Comparison of ENCODE assay signal across 28 mouse cellular contexts in the genomic region with DNA sequence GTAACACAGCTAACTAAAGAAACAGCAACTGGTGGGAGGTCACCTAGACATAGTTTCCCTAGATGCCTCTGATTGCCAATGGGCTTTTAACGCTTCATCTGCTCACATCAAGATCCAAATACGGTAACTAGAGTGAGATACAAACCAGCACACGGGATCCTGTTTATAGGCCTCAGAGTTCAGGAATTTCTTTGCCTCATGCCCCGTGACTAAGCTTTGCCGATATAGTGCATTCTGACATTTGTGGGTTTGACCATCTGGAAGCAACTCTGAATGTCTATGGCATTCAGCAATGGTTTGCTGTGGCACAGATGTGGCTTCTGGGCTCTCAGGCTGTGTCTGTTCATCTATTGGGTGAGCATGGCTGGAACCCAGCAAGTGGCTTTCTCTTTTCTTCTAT. TPM values are rescaled to one million over a fixed set of nuclear protein-coding genes. Genes with fewer than 3 reads are reported as not detected.
DNase-seq lines count a peak whose midpoint lies in the region; ATAC-seq and TF ChIP-seq lines count a peak whose summit lies in the region.
"Had no signal": no experiment of that assay in that cellular context is flagged by ENCODE, and none has a peak within 500 bp of the region (broad histone marks: within the 10 kb centered on the region; RNA-seq: fewer than 3 reads in every experiment).

No protein-coding gene starts in this region.

- peak; percentile 67 for DNase-seq in 3134 (ENCODE audit: extremely low read depth, insufficient read length, low spot score)
- DNase-seq in Muller cell, postnatal 12 days (ENCODE audit: inconsistent ontology term), result peak; percentile 77
- DNase-seq in spleen, postnatal 36 days (ENCODE audit: low spot score in 2 of 2), result no peak
- no peak for DNase-seq in ovary, postnatal 36 days (ENCODE audit: low spot score)
- DNase-seq: adrenal gland, adult 2 months; adrenal gland, postnatal 14 days; cerebellum, adult 11-12 months; cerebellum, adult 8-10 months; cerebellum, postnatal 10 days; cerebellum, postnatal 36 days; embryo, embryonic 11 days; forebrain, postnatal 0 days; gastrocnemius, postnatal 25 days; heart, adult 18-20 months; heart, postnatal 10 days; heart, postnatal 36 days had no signal

- H3K4me1 ChIP-seq in embryonic fibroblast, embryonic 13.5 days (ENCODE audit: control insufficient read depth, insufficient read depth, low read length), result no peaks in the 10 kb centered on the region
- H3K4me1 ChIP-seq: embryonic facial prominence, embryonic 10.5 days; heart, embryonic 12.5 days; heart, embryonic 15.5 days; hindbrain, embryonic 10.5 days; hindbrain, embryonic 13.5 days had no signal

- H3K27ac ChIP-seq in embryonic fibroblast, embryonic 13.5 days (ENCODE audit: insufficient read depth, low read length), result peak overlapping the region; percentile 90
- H3K27ac ChIP-seq: embryonic facial prominence, embryonic 10.5 days; embryonic facial prominence, embryonic 13.5 days; heart, embryonic 15.5 days; hindbrain, embryonic 10.5 days; hindbrain, embryonic 13.5 days; hindbrain, postnatal 0 days had no signal

- H3K4me3 ChIP-seq in embryonic fibroblast, embryonic 13.5 days (ENCODE audit: insufficient read depth, low read length), result no peak overlapping the region
- H3K4me3 ChIP-seq: embryonic facial prominence, embryonic 10.5 days; embryonic facial prominence, embryonic 13.5 days; heart, embryonic 12.5 days; heart, embryonic 15.5 days; hindbrain, embryonic 10.5 days; hindbrain, embryonic 13.5 days had no signal

- no peak for TF ChIP-seq CTCF in embryonic fibroblast, embryonic 13.5 days (IDR thresholded peaks at IDR 0.05; ENCODE audit: borderline replicate concordance, insufficient read depth, low read length)

- ATAC-seq in monocyte, adult 5-6 weeks (replicated peaks; ENCODE audit: insufficient number of reproducible peaks, low FRiP score, low TSS enrichment, poor library complexity, severe bottlenecking), result no peak
- ATAC-seq: forebrain, embryonic 14.5 days; forebrain, postnatal 0 days; hindbrain, postnatal 0 days; inflammation-experienced regulatory T-cells, adult 6 months; intestine, embryonic 16.5 days had no signal

- no peak for TF ChIP-seq POLR2A in embryonic fibroblast, embryonic 13.5 days (IDR thresholded peaks at IDR 0.05; ENCODE audit: low read depth, low read length)

RNA-seq across cellular contexts. Expression of gene Tmx1, which starts 59.1 kb away (rescaled TPM):
- 89.2 and 95.7 TPM in 2 replicates for polyA plus RNA-seq in embryonic fibroblast, embryonic 13.5 days (2011; ENCODE audit: insufficient read length, low read depth, missing spikeins)
- 91.8 to 94.8 TPM (median 93.6 TPM) in 3 replicates for total RNA-seq in monocyte, adult 5-6 weeks (2017)

Comparison
In these comparisons a context has a peak if more than half of its experiments do, and no peak if none do; other contexts are left out.
1. DNase-seq: peak in 3134 (single experiment) and Muller cell, postnatal 12 days (single experiment); none in spleen, postnatal 36 days (0 of 2) and ovary, postnatal 36 days (single experiment).